Mouse (Mus musculus) small intestine, adult 2 months (tissue): Measurements from ENCODE around the gene Myh7. TPM values are rescaled to one million over a fixed set of nuclear protein-coding genes. Genes with fewer than 3 reads are reported as not detected.

Experiments used
- H3K27ac ChIP-seq: fragments of 200-500 bp; 2 replicates; pipeline ENCODE4 v1.5.1; 2012; ENCODE audit warnings: low read depth, low read length, control low read depth, inconsistent platforms; ENCODE audit not compliant: insufficient read depth
- H3K27me3 ChIP-seq: fragments of 200-500 bp; 2 replicates; pipeline ENCODE4 v1.6.1; 2012; ENCODE audit warnings: mild to moderate bottlenecking, moderate library complexity, low read length, inconsistent platforms; ENCODE audit not compliant: control insufficient read depth, insufficient read depth
- H3K36me3 ChIP-seq: fragments of 200-500 bp; 2 replicates; pipeline ENCODE4 v1.6.1; 2012; ENCODE audit warnings: mild to moderate bottlenecking, low read length, control low read depth, inconsistent platforms; ENCODE audit not compliant: control insufficient read depth, insufficient read depth
- H3K4me1 ChIP-seq: fragments of 200-500 bp; 2 replicates; pipeline ENCODE4 v1.6.1; 2012; ENCODE audit warnings: low read length, inconsistent platforms, mixed read lengths; ENCODE audit not compliant: control insufficient read depth, insufficient read depth, insufficient read length
- H3K4me3 ChIP-seq: fragments of 200-500 bp; 2 replicates; pipeline ENCODE4 v1.5.1; 2012; ENCODE audit warnings: low read depth, mild to moderate bottlenecking, control low read depth, inconsistent platforms, low read length, moderate library complexity
- CTCF ChIP-seq: fragments of 200-500 bp; IDR thresholded peaks from 2 replicates; pipeline ENCODE4 v1.5.1; 2012; ENCODE audit warnings: low read depth, mild to moderate bottlenecking, control low read depth, inconsistent platforms, low read length, moderate library complexity, mixed read lengths; ENCODE audit not compliant: insufficient replicate concordance, insufficient read length; ENCODE audit errors: extremely low read depth
- POLR2A ChIP-seq: fragments of 200-500 bp; IDR thresholded peaks from 2 replicates; pipeline ENCODE4 v1.6.1; 2012; ENCODE audit warnings: low read depth, mild to moderate bottlenecking, control low read depth, inconsistent platforms, low read length, moderate library complexity
- WGBS: fragments of 180-500 bp; shearing (Covaris S2); methylation state at CpG from one replicate; pipeline ENCODE4 v1.1.7; 2018; 5-methylcytosine and 5-hydroxymethylcytosine counted together
- polyA plus RNA-seq: library from polyadenylated mRNA; depleted of rRNA; stranded (reverse); fragments of >200 nt; gene quantifications from 2 replicates; pipeline ENCODE4 v1.2.3, GENCODE M21; 2012

Myh7 gene
- polyA plus RNA-seq, 1 experiment: 0.10 TPM

DNA sequence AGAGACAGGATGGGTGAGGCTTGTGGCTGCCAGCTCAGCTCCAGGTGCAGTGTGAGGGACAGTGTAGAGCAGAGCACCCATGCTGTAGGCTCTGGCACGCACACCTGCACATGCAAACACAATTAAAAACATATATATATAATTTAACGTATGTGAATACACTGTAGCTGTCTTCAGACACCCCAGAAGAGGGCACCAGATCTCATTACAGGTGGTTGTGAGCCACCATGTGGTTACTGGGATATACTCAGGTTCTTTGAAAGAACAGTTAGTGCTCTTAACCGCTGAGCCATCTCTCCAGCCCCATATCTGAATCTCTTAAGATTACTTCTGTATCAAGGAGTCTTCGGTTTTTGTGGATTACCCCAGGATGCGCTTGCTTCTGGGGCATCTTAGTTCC is 31.1 kb upstream of the Myh7 start:
- WGBS: 77% methylated on average over 5 of the region's 5 CpGs
- H3K4me3 ChIP-seq: no peak overlapping the region
- no peaks in the 10 kb centered on the region for H3K4me1 ChIP-seq
- H3K27me3 ChIP-seq: no peaks in the 10 kb centered on the region
- no peak overlapping the region for H3K27ac ChIP-seq
- TF ChIP-seq CTCF: no peak
- no peak for TF ChIP-seq POLR2A
- peaks cover 40% of the 10 kb centered on the region for H3K36me3 ChIP-seq

DNA sequence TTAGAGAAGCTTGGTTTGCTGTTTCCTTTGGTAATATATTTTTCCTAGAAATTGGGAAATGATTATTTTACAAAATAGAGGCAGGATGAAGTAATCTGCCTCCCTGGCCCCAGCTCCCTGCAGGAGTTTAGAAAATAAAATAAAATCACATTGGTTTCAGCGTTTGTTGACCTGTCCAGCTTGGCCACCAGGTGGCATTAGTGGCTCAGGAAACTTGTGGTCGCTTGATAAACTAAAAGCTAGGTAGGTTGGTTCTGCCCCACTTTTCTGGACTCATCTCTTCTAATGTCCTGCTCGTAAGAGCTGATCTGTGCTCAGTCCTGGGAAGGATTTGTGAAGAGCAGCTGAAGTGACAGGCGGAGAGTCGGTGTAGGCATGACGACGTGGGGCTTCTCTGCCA is 29.8 kb upstream of the Myh7 start:
- no peaks in the 10 kb centered on the region for H3K4me1 ChIP-seq
- H3K27me3 ChIP-seq: no peaks in the 10 kb centered on the region
- 68% methylated on average over 7 of the region's 7 CpGs for WGBS
- H3K4me3 ChIP-seq: no peak overlapping the region
- TF ChIP-seq CTCF (peak; percentile 65; the same call in 1 of the 2 replicates), POLR2A (no peak)
- H3K36me3 ChIP-seq: peaks cover 44% of the 10 kb centered on the region
- H3K27ac ChIP-seq: no peak overlapping the region

DNA sequence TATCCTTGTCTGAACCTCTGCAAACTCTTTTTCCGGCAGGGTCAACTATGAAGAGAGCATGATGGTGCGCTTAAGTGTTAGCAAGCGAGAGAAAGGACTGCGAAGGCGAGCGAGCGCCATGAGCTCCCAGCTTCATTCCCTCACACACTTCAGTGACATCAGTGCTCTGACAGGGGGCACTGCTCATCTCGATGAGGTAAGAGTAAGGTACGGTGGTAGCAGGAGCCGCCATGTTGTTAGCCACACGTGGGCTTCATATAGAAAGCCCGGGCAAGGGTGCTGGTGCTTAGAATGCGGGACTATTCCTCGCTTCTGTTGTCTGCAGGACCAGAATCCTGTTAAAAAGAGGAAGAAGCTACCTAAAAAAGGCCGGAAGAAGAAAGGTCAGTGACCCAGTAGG is 28.6 kb upstream of the Myh7 start:
- peaks cover 45% of the 10 kb centered on the region for H3K36me3 ChIP-seq
- no peak overlapping the region for H3K4me3 ChIP-seq
- H3K4me1 ChIP-seq: no peaks in the 10 kb centered on the region
- H3K27ac ChIP-seq: no peak overlapping the region
- 89% methylated on average over 15 of the region's 15 CpGs for WGBS
- TF ChIP-seq CTCF (no peak), POLR2A (no peak)
- H3K27me3 ChIP-seq: no peaks in the 10 kb centered on the region

DNA sequence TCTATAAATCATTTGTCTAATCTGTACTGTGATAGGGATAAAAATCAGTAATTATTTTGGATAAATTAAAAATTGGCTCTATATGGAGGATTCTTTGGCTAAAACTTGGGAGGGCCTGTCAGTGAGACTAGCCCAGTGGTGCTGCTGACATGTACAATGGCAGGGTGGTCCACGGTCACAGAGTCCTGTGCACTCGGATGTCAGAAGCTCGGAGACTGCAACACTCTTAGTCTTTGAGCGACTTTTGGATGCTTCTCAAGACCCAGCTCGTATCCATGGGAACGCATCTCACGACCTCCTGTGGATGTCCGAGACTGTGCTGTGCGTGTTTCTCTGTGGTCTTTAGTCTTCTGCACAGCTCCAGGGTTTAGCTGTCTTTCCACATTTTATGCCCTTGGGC is 26.0 kb upstream of the Myh7 start:
- peaks cover 49% of the 10 kb centered on the region for H3K36me3 ChIP-seq
- no peak overlapping the region for H3K4me3 ChIP-seq

DNA sequence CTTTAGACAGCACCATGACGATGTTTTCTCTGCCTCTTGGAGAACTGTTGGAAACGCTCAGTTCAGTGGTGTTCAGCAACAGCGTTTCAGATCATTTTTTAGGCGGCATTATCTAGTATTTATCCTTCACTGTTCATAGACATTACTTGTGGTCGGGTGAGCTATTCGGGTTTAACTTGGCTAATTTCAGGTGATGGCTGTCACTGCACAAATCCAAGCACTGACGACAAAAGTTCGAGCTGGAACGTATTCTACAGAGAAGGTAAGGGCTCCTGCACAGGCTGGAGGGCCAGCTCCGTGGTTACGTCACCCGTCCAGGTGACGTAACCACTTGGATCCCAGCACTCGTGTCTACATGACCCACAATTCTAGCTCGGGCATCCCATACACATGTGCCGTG is 22.4 kb upstream of the Myh7 start:
- Histone ChIP-seq H3K27me3 (no peaks in the 10 kb centered on the region), H3K36me3 (peaks cover 21% of the 10 kb centered on the region), H3K4me1 (no peaks in the 10 kb centered on the region), H3K4me3 (no peak overlapping the region), H3K27ac (no peak overlapping the region)
- TF ChIP-seq CTCF (no peak), POLR2A (no peak)
- WGBS: 92% methylated on average over 16 of the region's 16 CpGs

More for the DNA sequence above, 26.0 kb upstream of the Myh7 start:
- no peaks in the 10 kb centered on the region for H3K27me3 ChIP-seq
- TF ChIP-seq POLR2A: no peak
- H3K4me1 ChIP-seq: no peaks in the 10 kb centered on the region
- H3K27ac ChIP-seq: no peak overlapping the region
- 94% methylated on average over 9 of the region's 9 CpGs for whole genome bisulfite sequencing

DNA sequence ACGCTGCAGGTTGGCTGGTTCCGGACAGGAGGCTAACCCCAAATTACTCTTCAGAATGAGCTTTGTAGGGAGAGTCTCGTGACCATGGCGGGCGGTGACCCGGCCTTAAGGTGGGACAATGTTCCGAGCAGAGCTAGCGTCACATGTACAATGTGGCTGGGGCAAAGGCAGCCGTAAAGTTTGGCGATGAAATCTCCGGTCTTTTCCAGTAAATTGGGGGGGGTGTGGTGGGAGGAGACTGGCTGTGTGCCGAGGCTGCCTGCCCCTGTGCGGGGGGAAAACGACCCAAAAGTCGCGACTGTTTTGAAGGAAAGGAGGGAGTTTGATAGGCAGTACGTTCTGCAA is 21.3 kb upstream of the Myh7 start:
- Histone ChIP-seq H3K27ac (peak overlapping the region; percentile 53), H3K4me1 (no peaks in the 10 kb centered on the region), H3K27me3 (no peaks in the 10 kb centered on the region), H3K4me3 (peak overlapping the region; percentile 79), H3K36me3 (peaks cover 11% of the 10 kb centered on the region)
- under 1% methylated on average over 17 of the region's 17 CpGs for WGBS
- no peak for TF ChIP-seq POLR2A
- TF ChIP-seq CTCF: no peak

DNA sequence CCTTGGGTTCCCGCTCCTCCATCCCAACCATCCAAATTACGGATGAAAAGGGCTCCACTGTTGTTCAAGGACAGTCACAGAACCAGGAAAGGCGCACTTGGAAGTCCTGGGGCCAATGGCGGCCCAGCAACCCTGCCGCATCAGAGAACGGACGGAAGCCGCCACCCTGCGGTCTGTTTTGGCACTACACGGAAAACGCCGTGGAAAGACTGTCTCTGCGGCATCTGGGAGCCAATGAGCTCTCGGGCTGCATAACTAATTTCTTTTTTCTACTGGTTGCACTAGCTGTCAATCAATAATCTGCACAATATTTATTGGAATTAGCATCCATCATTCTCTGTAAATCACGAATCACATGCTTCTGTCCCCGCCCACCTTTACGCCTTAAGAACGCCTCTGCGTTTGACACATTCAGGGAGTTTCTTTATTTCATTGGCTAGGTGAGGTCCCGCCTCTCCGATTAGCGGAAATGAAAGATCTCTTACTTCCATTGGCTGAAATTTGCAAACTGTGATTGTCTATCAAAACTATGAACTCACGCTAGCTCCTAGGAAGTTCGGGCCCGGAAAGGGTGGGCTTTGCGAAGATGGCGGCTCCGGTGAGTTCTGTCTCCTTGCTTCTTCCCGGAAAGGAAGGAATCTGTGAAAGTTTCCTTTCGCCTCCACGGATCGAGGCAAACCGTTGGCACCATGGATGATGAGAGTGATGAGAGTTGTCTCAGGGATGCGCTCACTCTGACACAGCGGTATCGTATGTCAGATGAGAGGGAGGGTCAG is 20.8 kb upstream of the Myh7 start, which contains the start of gene Ngdn:
Gene Ngdn (plus strand): TSS at position 464 of the 776 bp plus-strand sequence.
- Histone ChIP-seq H3K4me1 (no peaks in the 10 kb centered on the region), H3K36me3 (peaks cover 8% of the 10 kb centered on the region; the same call in 1 of the 2 replicates), H3K27ac (peak within 1 kb of the TSS; percentile 90), H3K4me3 (peak within 1 kb of the TSS; percentile 79), H3K27me3 (no peaks in the 10 kb centered on the region)
- under 1% methylated on average over 36 of the region's 36 CpGs for WGBS
- peak; percentile 81 for TF ChIP-seq CTCF
- TF ChIP-seq POLR2A: peak; percentile 86

DNA sequence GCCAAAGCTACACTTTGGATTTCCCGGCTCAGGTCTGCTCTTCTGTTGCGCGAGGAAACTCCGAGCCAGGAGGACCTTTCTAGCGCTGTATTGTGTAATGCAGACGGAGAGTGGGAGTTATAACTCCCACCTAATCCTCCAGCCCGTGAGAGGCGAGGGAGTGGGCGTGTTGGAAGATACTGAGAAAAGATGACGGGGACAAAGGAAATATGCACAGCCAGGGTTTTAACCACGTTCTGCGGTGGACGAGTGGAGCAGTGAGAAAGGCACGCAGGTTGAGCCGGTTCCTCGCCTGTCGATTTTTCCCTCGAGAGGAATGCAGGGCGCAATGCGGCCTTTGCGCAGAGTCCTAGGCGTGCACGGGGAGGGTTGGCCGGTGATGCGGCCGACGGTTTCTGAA is 20.2 kb upstream of the Myh7 start:
- Histone ChIP-seq H3K27ac (peak overlapping the region; percentile 90), H3K27me3 (no peaks in the 10 kb centered on the region), H3K4me1 (no peaks in the 10 kb centered on the region), H3K4me3 (peak overlapping the region; percentile 76), H3K36me3 (peaks cover 8% of the 10 kb centered on the region; the same call in 1 of the 2 replicates)
- TF ChIP-seq POLR2A (no peak), CTCF (no peak)
- under 1% methylated on average over 27 of the region's 27 CpGs for WGBS
